Mouse (Mus musculus) left cerebral cortex, postnatal 10 days (tissue): ENCODE measurements around the gene Angptl6. TPM values are rescaled to one million over a fixed set of nuclear protein-coding genes. Genes with fewer than 3 reads are reported as not detected.

Experiments used
- DNase-seq, 2 experiments: peaks; one replicate each; pipeline ENCODE4 v3.0.0; 2021 to 2022; ENCODE audit warnings: low spot score in 2 of 2, mixed read lengths in 1 of 2; ENCODE audit errors: extremely low spot score in 1 of 2
- intact Hi-C: fragments of 180-260 bp; cut with DNase I; formaldehyde crosslinking; loops from one replicate; pipeline ENCODE4 v1.15.1; 2025
- total RNA-seq, 2 experiments: library from RNA; stranded (reverse); gene quantifications; 2 replicates each; pipeline ENCODE4 v1.2.3; 2021

The Angptl6 gene
- total RNA-seq, 2 experiments from 2014 or later: 8.8 to 9.7 TPM

DNA sequence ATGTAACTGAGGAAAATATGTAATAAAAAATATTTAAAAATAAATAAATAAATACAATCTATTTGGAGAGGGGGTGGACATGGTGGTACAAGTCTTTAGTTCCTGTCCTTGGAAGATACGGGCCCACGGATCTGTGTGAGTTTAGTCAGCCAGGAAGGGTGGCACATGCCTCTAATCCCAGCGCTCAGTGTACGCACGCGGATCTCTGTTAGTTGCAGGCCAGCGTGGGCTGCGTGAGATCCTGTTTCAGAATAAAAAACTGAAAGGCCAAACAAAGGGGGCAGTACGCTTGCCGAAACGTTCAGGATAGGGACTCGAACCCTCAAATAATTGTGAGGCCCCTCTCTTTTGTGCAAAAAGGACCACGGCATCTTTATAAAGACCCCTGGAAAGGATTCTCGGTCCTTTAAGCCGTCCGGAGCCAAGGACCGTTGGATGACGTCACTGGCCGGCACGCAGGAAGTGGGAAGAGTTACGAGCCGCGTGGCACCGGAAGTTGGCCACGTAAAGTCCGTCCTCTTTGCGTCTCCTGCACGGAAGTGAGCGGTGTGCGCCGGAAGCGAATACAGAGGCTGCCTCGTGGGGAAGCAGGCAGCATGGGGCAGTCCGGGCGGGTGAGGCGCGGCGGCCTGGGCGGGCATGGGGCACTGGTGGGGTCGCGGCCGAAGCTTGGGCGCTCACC, 8.3 kb upstream of the Angptl6 start, which contains the start of gene Ppan:
TSS of gene Ppan (plus strand) at position 472 of the 682 bp plus-strand sequence.
- intact Hi-C loops: no loop called here

DNA sequence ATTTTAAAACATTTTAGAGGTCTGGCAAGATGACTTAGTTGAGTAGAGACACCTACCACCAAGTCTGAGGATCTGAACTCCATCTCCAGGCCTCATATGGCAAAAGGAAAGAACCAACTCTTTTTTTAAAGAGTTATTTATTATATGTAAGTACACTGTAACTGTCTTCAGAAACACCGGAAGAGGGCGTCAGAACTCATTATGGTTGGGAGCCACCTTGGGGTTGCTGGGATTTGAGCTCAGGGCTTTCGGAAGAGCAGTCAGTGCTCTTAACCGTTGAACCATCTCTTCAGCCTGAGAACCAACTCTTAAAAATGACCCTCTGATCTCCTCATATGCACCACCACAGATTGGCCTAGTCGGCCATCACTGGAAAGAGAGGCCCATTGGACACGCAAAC, 7.7 kb upstream of the Angptl6 start:
- intact Hi-C loops: no loop called here
- DNase-seq: no peak

More for the DNA sequence above, 8.3 kb upstream of the Angptl6 start, which contains the start of gene Ppan:
- DNase-seq: peak; percentile 97

DNA sequence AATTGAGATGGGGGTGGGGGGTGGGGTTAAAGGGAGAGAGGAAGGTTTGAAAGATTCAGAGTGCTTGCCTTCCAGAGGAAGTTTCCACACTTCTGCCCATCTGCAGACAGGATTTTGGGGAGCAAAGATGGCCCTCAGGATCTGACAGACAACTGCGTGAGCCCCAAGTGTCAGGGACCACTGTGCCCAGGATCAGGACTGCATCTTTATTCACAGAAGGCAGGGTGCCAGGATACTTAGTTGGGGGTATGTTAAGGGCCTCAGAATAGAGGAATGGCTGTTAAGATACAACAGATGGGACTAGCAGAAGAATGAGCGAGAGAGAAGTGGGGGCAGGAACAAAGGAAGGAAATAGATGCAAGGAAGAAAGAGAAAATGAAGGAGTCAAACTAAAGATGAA, 7.0 kb upstream of the Angptl6 start:
- no peak for DNase-seq
- intact Hi-C loops: no loop called here

DNA sequence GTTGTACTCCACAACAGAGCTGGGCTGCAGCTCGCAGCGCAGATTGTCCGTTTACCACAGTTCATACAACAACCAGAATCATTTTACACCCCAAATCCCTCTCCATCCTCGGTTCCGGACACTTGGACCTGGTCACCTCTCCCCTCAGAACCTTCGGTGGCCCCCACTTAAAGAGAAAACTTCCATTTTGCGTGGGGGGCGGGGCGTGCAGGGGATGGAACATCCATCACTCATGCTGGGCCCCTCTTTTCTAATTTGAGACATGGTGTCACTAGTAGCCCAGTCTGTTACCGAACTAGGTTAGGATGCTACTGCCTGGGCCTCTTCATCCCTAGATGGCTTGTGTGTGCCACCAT, 839 bp downstream of the Angptl6 start:
- intact Hi-C loops: no loop called here
- DNase-seq: peak in 1 of 2 experiments; percentile 60

DNA sequence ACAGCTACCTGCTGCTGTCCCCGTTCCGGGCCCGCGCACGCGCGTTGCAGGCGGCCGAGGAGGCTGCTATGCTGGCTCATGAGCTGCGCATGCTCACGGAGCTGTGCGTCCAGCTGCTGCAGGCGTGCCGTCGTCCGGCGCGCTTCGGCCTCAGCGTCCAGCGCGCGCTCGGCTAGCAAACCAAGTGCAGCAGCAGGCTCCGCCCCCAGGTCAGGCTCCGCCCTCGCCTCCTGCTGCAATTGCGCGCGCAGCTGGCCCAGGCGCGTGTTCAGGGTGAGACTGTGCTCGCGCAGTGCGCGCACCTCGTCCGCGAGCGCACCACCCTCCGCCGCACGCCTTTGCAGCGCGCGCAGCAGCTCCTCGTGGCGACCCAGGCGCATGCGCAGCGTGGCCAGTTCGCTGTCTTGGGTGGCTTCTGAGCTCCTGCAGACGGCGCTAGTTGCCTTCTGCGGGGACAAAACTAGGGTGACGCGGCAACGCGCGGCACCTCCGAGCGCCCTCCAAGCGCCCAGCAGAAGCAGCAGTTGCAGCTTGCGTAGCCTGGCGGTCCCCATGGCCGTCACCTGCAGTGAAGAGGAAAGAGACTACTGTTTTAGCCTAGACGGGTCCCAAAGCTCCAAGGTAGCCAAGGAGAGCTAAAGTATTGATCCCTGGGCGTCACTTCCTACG, 1.4 kb downstream of the Angptl6 start:
- intact Hi-C loops: no loop called here
- peak; percentile 99 to 100 for DNase-seq

DNA sequence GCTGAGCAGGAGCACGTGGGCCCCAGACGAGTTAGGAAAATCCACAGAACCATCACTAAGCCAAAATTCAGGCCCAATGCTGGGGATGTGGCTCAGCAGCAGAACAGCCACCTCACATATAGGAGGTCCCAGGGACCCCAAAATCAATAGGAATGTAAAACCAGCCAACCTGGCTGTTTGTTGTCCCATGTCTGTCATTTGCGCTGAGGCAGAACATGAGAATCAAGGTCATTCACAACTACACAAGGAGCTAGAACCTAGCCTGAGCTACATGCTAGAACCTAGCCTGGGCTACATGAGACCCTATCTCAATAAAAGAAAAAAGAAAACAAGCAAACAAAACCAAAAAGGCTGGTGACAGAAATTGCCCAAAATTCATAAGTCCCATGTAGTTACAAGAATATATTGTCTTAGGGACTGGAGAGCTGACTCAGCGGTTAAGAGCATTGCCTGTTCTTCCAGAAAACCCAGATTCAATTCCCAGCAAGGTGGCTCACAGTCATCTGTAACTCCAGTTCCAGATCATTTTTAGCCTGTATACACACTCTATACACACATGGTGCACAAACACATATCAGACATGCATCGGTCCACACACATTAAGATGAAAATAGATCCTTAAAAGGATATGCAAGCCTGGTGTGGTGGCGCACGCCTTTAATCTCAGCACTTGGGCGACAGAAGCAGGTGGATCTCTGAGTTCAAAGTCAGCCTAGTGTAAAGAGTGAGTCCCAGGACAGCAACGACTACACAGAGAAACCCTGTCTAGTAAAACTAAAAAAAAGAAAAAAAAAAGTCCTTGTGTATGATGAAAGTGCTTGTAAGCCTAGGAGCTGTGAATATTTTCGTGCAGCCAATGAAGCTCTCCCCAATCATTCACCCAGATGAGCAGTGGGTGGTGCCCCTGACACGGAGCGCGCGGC, 2.1 kb downstream of the Angptl6 start:
- no peak for DNase-seq
- intact Hi-C loops: no loop called here

DNA sequence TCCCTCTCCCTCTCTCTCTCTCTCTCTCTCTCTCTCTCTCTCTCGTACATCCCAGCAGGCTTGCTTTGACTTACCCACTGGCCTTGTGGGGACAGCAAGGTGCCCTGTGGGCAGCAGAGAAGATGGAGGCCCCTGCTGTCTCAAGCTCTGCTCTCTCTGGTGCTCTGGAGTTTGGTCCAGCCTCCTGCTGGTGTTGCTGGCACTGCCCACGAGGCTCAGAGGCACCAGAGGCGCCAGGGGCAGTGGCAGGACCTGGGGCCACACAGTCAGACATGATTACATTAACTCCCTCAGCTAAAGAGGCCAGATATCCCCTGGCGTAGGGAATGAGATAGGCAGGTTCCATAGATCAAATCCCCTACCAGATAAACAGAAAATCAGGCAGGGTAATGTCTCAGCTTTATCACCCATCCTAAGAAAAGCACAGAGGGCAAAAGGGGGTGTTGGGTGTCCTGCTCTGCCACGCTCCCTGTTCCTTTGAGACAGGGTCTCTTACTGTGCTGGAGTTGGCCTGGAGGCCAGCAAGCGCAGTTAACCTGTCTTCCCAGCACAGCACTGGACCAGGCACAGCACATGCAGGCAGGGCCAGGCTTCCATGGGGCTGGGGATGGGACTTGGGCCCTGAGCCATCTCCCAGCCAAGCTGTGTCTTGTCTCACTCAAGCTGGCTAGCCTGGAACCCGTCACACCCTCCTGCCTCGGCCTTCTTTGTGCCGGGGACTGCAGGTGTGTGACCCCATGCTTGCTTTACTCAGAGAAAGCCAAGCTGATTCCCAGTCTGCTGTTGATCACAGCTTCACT, 3.0 kb downstream of the Angptl6 start:
- intact Hi-C loops: no loop called here
- peak in 1 of 2 experiments; percentile 44 for DNase-seq

DNA sequence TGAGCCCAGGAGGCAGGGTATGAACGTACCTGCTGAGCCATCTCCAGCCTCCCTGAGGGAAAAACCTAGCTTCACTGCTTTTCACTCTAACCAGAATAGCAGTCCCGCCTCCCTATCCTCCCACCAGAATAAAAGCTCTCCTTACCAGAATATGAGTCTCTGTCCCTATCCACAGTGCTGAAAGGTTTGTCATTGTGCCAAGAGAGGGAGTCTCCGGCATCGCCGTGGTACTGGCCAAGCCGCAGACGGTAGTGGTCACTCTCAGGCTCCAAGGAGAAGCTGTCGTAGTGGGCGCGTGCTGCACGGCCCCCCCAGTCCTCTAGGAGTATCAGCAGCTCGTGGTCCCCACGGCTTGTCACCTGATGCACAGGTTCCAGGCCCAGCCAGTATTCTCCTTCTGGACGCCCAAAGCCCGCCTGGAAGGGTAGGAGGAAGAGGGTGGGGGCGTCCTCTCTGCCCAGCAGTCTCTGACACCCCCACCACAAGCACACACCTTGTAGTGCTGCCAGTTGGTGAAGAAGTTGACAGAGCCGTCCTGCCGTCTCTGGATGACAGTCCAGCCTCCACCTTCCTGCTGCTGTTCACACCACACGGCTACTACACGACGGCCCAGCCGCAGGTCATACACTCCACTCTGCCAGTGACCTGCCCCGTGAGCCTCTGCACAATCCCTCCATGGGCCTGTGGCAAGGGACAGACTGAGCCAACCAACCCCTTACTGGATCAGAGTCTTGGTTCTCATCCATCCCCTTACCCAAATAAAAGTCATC, 4.3 kb downstream of the Angptl6 start:
- DNase-seq: peak in 1 of 2 experiments; percentile 41
- intact Hi-C loops: no loop called here

DNA sequence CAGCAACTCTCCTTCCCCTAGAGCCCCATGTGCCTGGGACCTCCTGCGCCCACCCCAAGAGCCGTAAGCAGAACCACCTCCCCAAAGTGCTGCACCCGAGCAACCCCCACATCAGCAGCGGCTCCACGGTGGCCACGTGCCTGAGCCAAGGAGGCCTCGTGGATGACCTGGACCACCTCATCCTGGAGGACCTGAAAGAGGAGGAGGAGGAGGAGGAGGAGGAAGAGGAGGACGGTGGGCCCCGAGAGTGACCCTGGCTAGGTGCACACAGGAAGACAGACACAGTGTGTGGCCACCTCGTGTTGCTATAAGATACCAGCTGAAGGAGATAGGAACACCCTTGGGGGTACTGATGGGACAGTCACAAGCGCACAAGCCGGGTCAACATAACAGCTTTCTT, 6.0 kb downstream of the Angptl6 start:
- intact Hi-C loops: no loop called here
- DNase-seq: no peak

DNA sequence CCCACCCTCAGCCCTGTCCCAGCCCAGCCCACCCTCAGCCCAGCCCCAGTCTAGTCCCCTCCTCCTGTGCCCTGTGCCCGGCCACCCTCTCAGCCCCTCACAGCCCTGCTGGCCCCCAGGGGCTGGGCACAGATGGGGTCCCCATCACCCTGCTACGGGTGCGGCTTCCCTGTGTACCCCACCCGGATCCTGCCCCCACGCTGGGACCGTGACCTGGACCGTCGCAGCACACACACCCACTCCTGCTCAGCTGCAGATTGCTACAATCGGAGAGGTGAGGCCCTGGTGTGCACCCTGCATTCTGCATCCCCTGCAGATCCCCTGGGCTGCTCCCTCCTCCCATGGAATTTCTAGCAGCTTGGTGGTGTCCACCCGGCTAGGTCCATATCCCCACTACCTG, 6.5 kb downstream of the Angptl6 start:
- intact Hi-C loops: no loop called here
- peak in 1 of 2 experiments; percentile 46 for DNase-seq

DNA sequence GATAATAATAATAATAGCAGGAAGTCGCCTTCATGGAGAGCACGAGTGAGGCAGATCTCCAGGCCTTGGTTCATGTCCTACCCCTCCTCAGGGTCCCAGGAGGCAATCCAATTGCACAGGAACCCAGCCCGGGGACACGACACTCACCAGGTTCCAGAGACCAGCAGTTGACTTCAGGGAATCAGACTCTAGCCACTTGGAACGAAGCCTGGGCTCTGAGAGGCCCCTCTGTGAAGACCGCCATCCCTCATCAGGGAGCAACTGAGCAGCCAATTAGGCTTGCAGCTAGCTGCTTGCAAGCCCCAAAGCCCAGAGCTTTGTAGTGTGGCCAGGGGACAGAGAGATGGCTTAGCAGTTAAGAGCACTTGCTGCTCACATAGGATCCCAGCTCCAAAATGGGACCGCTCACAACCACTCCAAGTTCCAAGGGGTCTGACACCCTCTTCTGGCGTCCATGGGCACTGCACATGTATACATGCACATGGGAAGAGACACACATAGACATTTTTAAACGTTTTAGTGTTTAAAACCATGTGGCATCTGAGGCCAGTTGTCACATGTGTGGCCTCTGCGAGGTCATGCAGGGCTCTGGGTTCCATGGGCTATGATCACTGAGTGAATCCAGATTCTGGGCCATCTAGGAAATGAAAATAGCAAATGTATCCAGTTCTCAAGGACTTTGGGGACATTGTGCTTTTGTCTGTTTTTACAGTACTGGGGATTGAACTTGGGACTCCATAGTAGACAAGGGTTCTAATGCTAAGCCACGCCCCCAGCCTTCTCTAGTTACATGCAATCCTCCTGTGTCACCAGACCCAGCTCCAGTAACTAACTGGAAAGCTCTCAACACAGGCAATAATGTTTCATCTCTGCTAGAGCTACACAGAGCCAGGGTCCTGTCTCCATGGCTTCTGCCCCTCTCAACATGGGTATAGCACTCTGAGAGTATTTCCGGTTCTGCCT, 9.0 kb downstream of the Angptl6 start:
- no peak for DNase-seq
- intact Hi-C loops: no loop called here

DNA sequence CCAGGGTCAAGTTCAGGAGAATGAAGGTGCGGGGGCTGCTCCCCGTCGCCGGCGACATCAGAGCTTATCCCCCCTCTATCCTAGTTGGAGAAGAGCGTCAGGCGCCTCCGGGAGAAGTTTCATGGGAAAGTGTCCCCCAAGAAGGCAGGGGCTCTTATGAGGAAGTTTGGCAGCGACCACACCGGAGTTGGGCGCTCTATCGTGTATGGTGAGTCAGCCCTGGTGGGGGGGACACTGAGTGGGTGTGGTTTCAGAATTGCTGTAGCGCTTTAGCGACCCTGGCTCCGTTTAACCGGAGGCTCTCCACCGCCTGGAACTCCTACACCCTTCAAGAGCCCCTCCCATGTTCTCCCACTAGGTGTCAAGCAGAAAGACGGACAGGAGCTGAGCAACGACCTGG, 10.3 kb downstream of the Angptl6 start:
- intact Hi-C loops: no loop called here
- DNase-seq: peak in 1 of 2 experiments; percentile 47

DNA sequence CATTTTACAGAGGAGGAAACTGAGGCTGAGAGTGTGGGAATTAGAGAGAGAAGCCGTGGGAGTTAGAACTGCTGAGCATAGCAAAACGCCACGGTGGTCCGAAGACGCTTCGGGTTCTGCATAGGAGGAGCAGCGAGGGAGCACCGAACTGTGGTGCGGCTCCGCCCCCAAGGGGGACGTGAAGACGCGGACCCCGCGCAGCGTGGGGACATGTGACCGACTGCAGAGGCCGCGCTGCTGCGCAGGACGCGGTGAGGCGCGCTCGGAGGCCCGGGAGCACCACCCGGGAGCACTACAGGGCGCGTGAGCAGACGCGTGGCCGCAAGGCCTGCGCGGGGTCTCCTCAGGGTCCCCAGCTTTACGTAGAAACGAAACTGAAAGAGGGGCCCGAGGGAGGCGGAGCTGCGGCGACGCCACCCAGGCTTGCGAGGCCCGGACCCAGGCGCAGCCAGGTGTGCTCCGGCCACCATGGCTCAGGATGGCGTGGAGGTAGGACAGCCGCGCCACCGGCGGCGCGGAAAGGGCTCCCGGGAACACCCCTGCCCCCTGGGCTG, 11.0 kb downstream of the Angptl6 start, which contains the start of gene A230050P20Rik:
TSS of gene A230050P20Rik (plus strand) at position 195 of the 554 bp plus-strand sequence.
- DNase-seq: peak; percentile 58 to 89
- intact Hi-C loops: no loop called here

DNA sequence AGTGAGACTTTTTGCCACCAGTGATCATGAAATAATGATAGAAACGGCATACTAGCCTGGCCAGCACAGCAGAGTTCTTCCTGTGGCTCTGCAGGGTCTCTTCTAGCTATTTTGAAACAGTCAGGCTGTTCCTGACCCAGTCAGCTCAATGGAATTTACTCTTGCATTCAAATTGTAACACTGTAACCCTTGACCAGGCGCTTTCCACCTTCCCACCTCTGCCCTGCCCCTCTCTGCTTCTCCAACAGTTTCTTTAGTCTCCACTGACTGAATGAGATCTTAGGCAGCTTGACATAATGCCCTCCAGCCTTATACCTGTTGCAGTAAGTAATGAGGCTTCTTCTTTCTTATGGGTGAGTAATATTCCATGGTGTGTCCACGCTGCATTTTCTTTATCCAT, 12.6 kb downstream of the Angptl6 start:
- intact Hi-C loops: no loop called here
- no peak for DNase-seq

DNA sequence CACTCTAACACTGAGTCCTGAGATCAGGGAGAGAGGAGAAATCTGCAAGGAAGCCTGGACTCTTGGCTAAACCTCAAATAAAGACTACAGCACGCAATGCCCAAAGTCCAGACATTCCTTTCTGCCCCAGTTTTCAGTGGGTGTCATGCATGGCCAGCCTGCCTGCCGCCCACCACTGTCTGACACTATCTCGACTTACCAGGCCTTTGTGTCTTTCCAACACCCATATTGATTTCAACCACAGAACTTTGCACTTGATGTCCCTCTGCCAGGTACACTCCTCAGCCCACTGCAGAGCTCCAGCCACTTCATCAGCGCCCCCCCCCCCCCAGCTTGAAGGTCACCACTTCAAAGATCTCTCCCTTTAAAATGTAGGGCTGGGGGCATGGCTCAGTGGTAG, 17.3 kb downstream of the Angptl6 start:
- intact Hi-C loops: no loop called here

DNA sequence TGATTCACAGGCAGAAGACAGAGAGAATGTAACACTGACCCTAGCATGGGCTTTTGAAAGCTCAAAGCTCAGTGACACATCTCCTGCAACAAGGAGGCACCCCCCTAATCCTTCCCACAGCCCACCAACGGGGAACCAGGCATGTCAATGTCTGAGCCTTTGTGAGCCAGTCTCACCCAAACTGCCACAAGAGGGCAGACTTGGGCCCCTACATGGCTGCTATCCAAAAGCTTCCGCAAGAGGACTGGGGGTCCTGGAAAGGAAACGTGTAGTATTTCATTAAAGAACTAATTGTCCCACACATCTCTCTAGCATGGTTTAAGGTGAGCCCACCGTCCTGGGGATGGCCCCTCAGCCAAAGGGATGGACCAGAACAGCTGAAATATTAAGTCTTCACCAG, 17.7 kb downstream of the Angptl6 start:
- intact Hi-C loops: no loop called here
- DNase-seq: no peak

More for the DNA sequence above, 17.3 kb downstream of the Angptl6 start:
- no peak for DNase-seq

DNA sequence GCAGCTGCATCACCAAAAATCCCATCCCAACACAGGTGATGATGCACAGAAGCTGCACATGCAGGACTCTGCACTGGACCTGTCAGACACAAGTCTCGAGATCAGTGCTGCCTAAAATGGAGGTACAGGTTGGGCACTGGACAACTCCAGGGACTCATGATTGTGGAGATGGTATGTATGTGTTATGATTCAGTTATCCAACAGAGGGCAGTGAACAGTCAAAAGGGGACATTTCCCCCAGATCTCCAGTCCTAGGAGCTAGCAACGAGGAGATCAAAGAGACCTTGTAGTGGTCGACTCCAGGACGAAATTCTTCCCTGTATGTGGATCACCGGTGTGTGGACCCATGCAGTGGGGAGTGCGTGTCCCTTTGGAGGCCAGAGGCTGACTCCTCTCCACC, 19.6 kb downstream of the Angptl6 start:
- intact Hi-C loops: no loop called here

More for the DNA sequence above, 19.6 kb downstream of the Angptl6 start:
- DNase-seq: no peak
